Mouse (Mus musculus) heart, postnatal 0 days (tissue): ENCODE measurements around the gene Ntan1. TPM values are rescaled to one million over a fixed set of nuclear protein-coding genes. Genes with fewer than 3 reads are reported as not detected.

Source experiments
- ATAC-seq: fragments of 200-750 bp; cut with Nextera tagmentation; 2 replicates; pipeline ENCODE4 v1.8.0; 2017; ENCODE audit warnings: low read depth, moderate number of reproducible peaks, moderate library complexity; ENCODE audit not compliant: insufficient read depth
- DNase-seq: peaks from one replicate; pipeline ENCODE4 v3.0.0-alpha.2; 2016; ENCODE audit warnings: low spot score
- H3K27ac ChIP-seq: fragments of 300-500 bp; sonication (generic); 2 replicates; pipeline ENCODE4 v1.5.1; 2014; ENCODE audit warnings: low read depth, mild to moderate bottlenecking
- H3K27me3 ChIP-seq: fragments of 300-500 bp; sonication (generic); 2 replicates; pipeline ENCODE4 v1.6.1; 2014; ENCODE audit warnings: low read length, mixed read lengths; ENCODE audit not compliant: control insufficient read depth, insufficient read depth
- H3K36me3 ChIP-seq: fragments of 300-500 bp; sonication (generic); replicated peaks from 2 replicates; pipeline ENCODE4 v1.6.1; 2014; ENCODE audit warnings: low read length, mixed read lengths; ENCODE audit not compliant: control insufficient read depth, insufficient read depth
- H3K4me1 ChIP-seq: fragments of 300-500 bp; sonication (generic); 2 replicates; pipeline ENCODE4 v1.6.1; 2014; ENCODE audit warnings: antibody characterized with exemption; ENCODE audit not compliant: control insufficient read depth, insufficient read depth
- H3K4me2 ChIP-seq: fragments of 300-500 bp; sonication (generic); 2 replicates; pipeline ENCODE4 v1.6.1; 2014; ENCODE audit warnings: low read depth, mild to moderate bottlenecking, low read length, moderate library complexity
- H3K4me3 ChIP-seq: fragments of 300-500 bp; sonication (generic); 2 replicates; pipeline ENCODE4 v1.5.1; 2014; ENCODE audit warnings: low read depth, low read length
- H3K9ac ChIP-seq: fragments of 300-500 bp; sonication (generic); replicated peaks from 2 replicates; pipeline ENCODE4 v1.6.1; 2014; ENCODE audit warnings: low read depth, low read length, mixed read lengths
- H3K9me3 ChIP-seq: fragments of 300-500 bp; sonication (generic); replicated peaks from 2 replicates; pipeline ENCODE4 v1.6.1; 2016; ENCODE audit warnings: low read length; ENCODE audit not compliant: control insufficient read depth
- CTCF ChIP-seq: IDR thresholded peaks from 2 replicates; pipeline ENCODE4 v1.5.1; 2016; ENCODE audit warnings: antibody characterized with exemption, control low read depth, low read depth
- EP300 ChIP-seq: IDR thresholded peaks from 2 replicates; pipeline ENCODE4 v1.6.1; 2016; ENCODE audit warnings: antibody characterized with exemption, low read depth
- WGBS: fragments of 180-500 bp; shearing (Covaris S2); extraction: QIAGEN DNeasy Blood & Tissue Kit; methylation state at CpG from one replicate; pipeline ENCODE4 v1.1.7; 2014; 5-methylcytosine and 5-hydroxymethylcytosine counted together
- polyA plus RNA-seq: library from polyadenylated mRNA; unstranded; fragments of >200 nt; fragmentation: Nextera tagmentation; extraction: Ambion mirVana; gene quantifications from 2 replicates; pipeline ENCODE4 v1.2.1, GENCODE M21; 2015
- total RNA-seq: library from RNA; depleted of rRNA; stranded (reverse); fragments of >200 nt; gene quantifications from 2 replicates; pipeline ENCODE4 v1.2.3, GENCODE M21; 2014; ENCODE audit warnings: low replicate concordance

The Ntan1 gene
- total and polyA plus RNA-seq, 2 experiments from 2014 or later, result 109 to 141 TPM

DNA sequence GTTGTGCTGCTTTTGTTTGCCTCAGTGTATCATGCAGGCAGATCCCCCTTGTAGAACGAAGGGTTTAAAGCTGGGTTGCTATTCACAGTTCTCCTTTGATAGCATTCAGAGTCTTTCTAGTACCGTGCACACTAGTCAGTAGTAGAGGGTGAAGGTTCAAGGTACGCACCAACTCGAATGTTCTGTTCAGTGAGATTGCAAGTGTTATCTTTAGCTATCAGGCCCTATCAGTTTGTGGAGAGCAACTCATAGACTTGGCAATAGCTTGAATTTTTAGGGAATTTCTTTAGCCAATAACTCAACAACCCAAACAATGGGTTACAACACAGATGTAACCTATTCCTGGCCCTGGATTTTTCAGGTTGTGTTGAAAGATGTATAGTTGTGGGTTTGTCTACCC lies 17.4 kb upstream of the Ntan1 start:
- no peak for ATAC-seq
- 90% methylated on average over 4 of the region's 4 CpGs for WGBS
- TF ChIP-seq CTCF (no peak), EP300 (no peak)
- Histone ChIP-seq H3K9me3 (no peaks in the 10 kb centered on the region), H3K4me3 (no peak overlapping the region), H3K27ac (no peak overlapping the region), H3K36me3 (peaks cover 83% of the 10 kb centered on the region), H3K4me1 (no peaks in the 10 kb centered on the region), H3K9ac (no peak overlapping the region), H3K27me3 (no peaks in the 10 kb centered on the region), H3K4me2 (no peak overlapping the region)
- no peak for DNase-seq

GRCm38 (mm10) chr16:13804666-13805065 lies 14.0 kb upstream of the Ntan1 start:
- TF ChIP-seq EP300 (no peak), CTCF (0 out of 2 replicates have a peak, but pooled peaks have one; percentile 20)
- H3K9me3 ChIP-seq, result no peaks in the 10 kb centered on the region
- no peak overlapping the region for H3K4me3 ChIP-seq
- no peaks in the 10 kb centered on the region for H3K4me1 ChIP-seq
- WGBS, result 71% methylated on average over 5 of the region's 5 CpGs
- no peak overlapping the region for H3K9ac ChIP-seq
- H3K27me3 ChIP-seq, result no peaks in the 10 kb centered on the region
- no peak for ATAC-seq
- no peak overlapping the region for H3K27ac ChIP-seq
- H3K4me2 ChIP-seq, result no peak overlapping the region
- DNase-seq, result no peak
- H3K36me3 ChIP-seq, result peaks cover 88% of the 10 kb centered on the region

DNA sequence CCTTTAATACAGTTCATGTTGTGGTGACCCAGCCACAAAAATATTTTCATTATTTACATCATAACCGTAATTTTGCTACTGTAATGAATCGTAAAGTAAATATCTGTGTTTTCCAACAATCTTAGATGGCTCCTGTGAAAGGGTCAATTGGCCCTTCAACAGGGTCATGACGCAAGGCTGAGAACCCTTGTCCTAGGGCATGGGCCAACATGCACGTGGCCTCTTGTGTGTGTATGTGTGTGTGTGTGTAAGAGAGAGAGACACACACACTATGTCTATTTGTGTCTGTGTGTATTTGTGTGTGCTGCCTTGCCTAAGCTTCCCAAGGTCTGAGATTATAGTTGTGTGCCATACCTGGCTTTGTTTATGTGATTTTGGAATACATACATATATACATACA lies 11.0 kb upstream of the Ntan1 start:
- Histone ChIP-seq H3K27ac (no peak overlapping the region), H3K9me3 (no peaks in the 10 kb centered on the region), H3K36me3 (peaks cover 91% of the 10 kb centered on the region), H3K4me3 (no peak overlapping the region), H3K4me1 (no peaks in the 10 kb centered on the region), H3K27me3 (no peaks in the 10 kb centered on the region), H3K9ac (no peak overlapping the region), H3K4me2 (no peak overlapping the region)
- no peak for TF ChIP-seq CTCF
- no peak for TF ChIP-seq EP300
- no peak for ATAC-seq
- 92% methylated on average over 4 of the region's 4 CpGs for WGBS
- no peak for DNase-seq

DNA sequence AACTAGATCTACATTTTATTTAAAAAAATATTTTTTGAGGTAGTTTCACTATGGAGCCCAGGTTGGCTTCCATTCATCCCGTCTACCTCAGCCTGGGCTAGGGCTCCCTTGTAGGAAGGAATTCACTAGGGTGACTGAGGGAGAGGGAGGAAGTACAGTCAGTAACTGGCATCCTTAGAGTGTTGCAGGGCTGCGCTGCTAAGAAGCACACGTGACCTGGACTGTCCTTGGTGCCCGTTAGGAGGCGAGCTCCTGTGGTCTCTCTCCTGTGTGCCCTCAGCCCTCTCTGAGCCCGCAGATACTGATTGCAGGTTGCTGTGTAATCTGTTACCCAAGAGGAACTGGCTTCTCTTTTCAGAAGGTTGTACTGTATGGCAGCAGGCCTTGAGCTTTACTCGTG lies 10.2 kb upstream of the Ntan1 start:
- Histone ChIP-seq H3K36me3 (peaks cover 94% of the 10 kb centered on the region), H3K9ac (no peak overlapping the region), H3K4me1 (no peaks in the 10 kb centered on the region), H3K27ac (no peak overlapping the region), H3K9me3 (no peaks in the 10 kb centered on the region), H3K4me3 (no peak overlapping the region), H3K4me2 (no peak overlapping the region), H3K27me3 (no peaks in the 10 kb centered on the region)
- TF ChIP-seq CTCF (no peak), EP300 (no peak)
- no peak for DNase-seq
- 89% methylated on average over 7 of the region's 7 CpGs for WGBS
- ATAC-seq, result no peak

- WGBS, result 89% methylated on average over 6 of the region's 6 CpGs
- no peak for ATAC-seq
- H3K4me3 ChIP-seq, result no peak overlapping the region
- no peaks in the 10 kb centered on the region for H3K27me3 ChIP-seq
- TF ChIP-seq EP300, result no peak
- TF ChIP-seq CTCF, result no peak
- H3K9me3 ChIP-seq, result no peaks in the 10 kb centered on the region
- H3K9ac ChIP-seq, result no peak overlapping the region
- DNase-seq, result no peak
- no peak overlapping the region for H3K4me2 ChIP-seq
- H3K36me3 ChIP-seq, result peaks cover 70% of the 10 kb centered on the region
- no peaks in the 10 kb centered on the region for H3K4me1 ChIP-seq
- no peak overlapping the region for H3K27ac ChIP-seq
These were observed 6.5 kb upstream of the Ntan1 start for GRCm38 (mm10) chr16:13812152-13812551.

GRCm38 (mm10) chr16:13813200-13813599 lies 5.4 kb upstream of the Ntan1 start:
- no peak overlapping the region for H3K4me3 ChIP-seq
- 92% methylated on average over 3 of the region's 3 CpGs for WGBS
- H3K4me1 ChIP-seq, result no peaks in the 10 kb centered on the region
- no peak for TF ChIP-seq CTCF
- no peak for TF ChIP-seq EP300
- no peak overlapping the region for H3K9ac ChIP-seq
- no peaks in the 10 kb centered on the region for H3K9me3 ChIP-seq
- H3K36me3 ChIP-seq, result peaks cover 64% of the 10 kb centered on the region
- no peak for ATAC-seq
- no peak overlapping the region for H3K27ac ChIP-seq
- no peak overlapping the region for H3K4me2 ChIP-seq
- H3K27me3 ChIP-seq, result no peaks in the 10 kb centered on the region
- DNase-seq, result no peak
